Mouse (Mus musculus): ENCODE measurements around the gene Mrpl41. TPM values are rescaled to one million over a fixed set of nuclear protein-coding genes. Genes with fewer than 3 reads are reported as not detected.

Mrpl41 gene
- polyA plus RNA-seq, 1 experiment from 2014 or later: 127 TPM

DNA sequence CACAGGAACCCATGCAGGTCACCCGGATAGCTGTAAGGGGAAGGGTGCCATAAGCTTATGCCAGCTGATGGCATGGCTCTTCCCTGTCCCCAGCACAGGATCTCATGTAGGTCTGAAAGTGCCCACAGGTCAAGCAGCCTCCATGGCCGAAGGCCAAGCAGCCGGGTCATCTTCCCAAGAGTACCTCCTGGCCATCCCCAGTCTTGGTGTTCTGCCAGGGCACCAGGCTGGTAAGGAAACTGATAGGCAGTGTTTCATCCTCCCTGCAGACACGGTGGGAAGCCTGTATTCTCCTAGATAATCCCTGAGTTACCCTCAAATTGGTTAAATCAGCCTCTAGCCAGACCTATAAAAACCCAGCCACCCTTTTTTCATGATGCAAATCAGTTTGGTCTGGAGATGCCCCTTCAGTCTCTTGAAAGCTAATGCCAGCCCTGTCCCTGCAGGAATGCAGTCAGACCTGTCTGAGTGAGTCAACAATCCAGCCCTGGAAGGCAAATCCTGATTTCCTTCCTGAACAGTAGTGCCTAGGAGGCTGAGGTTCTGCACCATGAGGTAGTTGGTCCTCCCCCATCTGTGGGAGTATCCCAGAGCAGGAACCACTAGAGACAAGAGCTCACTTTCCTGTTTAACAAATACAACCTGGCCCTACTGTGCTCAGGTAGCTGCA is 47.0 kb downstream of the Mrpl41 start:
- Histone ChIP-seq H3K4me1 (peaks cover 4% of the 10 kb centered on the region), H3K27me3 (replicated peaks; ENCODE audit: low read depth, poor library complexity, severe bottlenecking) (no peaks in the 10 kb centered on the region), H3K36me3 (replicated peaks) (0 out of 2 replicates have a peak, but pooled peaks cover 6% of the 10 kb centered on the region), H3K9me3 (no peaks in the 10 kb centered on the region), H3K27ac (replicated peaks) (peak overlapping the region; percentile 58; the same call in 1 of the 2 replicates), H3K4me3 (0 out of 2 replicates have a peak overlapping the region, but pooled peaks have one; percentile 5)
- DNase-seq (ENCODE audit: low spot score): peak; percentile 54
- 59% methylated on average over 4 of the region's 4 CpGs for WGBS

DNA sequence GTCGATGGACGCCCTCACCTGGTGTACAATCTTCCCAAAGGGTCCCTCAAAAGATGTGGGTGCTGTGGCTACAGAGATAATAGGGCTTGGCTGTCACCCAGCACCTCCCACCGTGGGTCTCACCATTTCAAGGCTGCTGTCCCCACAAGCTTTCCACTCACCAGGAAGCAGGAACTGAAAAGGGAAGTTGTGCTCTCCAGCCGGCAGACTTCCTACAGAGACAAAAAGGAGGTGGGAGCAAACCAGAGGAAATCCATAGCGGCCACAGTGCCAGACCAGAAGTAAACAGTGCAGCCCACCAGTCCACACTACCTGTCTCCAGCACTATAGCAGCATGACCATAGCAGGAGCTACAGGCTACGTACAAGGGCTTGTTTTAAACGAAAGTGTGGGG is 47.9 kb downstream of the Mrpl41 start:
- DNase-seq (ENCODE audit: low spot score): no peak
- 0 out of 2 replicates have a peak, but pooled peaks cover 6% of the 10 kb centered on the region for H3K36me3 ChIP-seq (replicated peaks)
- H3K27ac ChIP-seq (replicated peaks): no peak overlapping the region
- no peak overlapping the region for H3K4me3 ChIP-seq
- WGBS: 79% methylated on average over 7 of the region's 7 CpGs
- no peaks in the 10 kb centered on the region for H3K9me3 ChIP-seq
- no peaks in the 10 kb centered on the region for H3K27me3 ChIP-seq (replicated peaks; ENCODE audit: low read depth, poor library complexity, severe bottlenecking)
- H3K4me1 ChIP-seq: peaks cover 4% of the 10 kb centered on the region

DNA sequence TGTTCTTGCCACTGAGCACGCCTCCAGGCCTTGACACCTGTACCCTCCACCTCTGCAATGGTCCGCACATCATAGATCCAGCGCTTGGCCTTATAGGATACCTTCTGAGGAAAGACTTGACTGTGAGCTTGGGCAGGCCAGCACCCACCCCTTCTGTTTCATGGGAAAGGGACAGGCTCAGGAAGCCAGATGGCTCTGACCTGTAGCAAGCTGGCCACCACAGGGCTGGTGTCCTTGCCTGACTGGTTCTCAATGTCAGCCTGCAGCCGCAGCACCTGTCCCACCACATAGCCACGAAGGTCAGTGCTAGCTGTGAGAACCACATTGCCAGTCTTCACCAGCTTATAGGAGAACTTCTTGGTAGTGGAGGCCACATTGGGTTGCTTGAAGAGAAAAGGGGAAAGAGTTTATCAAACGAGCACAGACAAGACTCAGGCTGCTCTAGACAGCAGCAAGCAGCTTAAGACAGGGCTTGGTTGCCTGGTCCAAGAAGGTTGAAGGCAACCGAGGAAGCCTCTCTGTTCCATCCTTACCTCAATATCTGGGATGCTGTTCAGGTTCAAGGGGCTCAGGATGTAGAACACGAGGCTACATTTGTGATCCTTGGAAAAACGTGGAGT is 48.4 kb downstream of the Mrpl41 start:
- peaks cover 4% of the 10 kb centered on the region for H3K4me1 ChIP-seq
- no peaks in the 10 kb centered on the region for H3K27me3 ChIP-seq (replicated peaks; ENCODE audit: low read depth, poor library complexity, severe bottlenecking)
- no peak overlapping the region for H3K27ac ChIP-seq (replicated peaks)
- H3K36me3 ChIP-seq (replicated peaks): 0 out of 2 replicates have a peak, but pooled peaks cover 6% of the 10 kb centered on the region
- WGBS: 86% methylated on average over 9 of the region's 9 CpGs
- no peak overlapping the region for H3K4me3 ChIP-seq
- DNase-seq (ENCODE audit: low spot score): no peak
- no peaks in the 10 kb centered on the region for H3K9me3 ChIP-seq

DNA sequence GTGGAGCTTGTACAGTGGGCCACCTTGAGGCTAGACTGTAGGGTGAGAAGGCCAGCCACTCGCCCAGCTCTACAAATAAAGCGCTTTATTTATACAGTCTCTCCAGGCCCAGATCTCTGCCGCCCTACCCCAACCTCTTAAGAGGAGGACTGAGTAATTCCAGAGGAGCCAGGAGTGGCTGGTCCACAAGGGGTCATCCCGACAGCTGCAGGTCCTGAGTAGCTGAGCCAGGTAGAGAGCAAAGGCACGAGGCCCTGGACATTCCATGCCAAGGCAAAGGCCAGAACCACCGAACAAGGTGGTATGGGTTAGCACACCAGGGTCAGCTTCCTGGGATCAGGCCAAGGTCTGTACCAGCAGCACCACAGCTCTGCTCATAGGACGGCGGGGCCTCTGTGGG is 49.6 kb downstream of the Mrpl41 start:
- no peak for DNase-seq (ENCODE audit: low spot score)
- Histone ChIP-seq H3K9me3 (no peaks in the 10 kb centered on the region), H3K4me1 (peaks cover 4% of the 10 kb centered on the region), H3K36me3 (replicated peaks) (0 out of 2 replicates have a peak, but pooled peaks cover 6% of the 10 kb centered on the region), H3K27ac (replicated peaks) (no peak overlapping the region), H3K27me3 (replicated peaks; ENCODE audit: low read depth, poor library complexity, severe bottlenecking) (no peaks in the 10 kb centered on the region), H3K4me3 (no peak overlapping the region)
- WGBS: 84% methylated on average over 8 of the region's 8 CpGs

Small RNAs within 50 kb of the gene (microRNA-seq; reads per million reads assigned to microRNA genes)
- not detected for gene Gm22875

Other genes with a start within 250 kb of the Mrpl41 start
- gene Cacna1b, start 211.9 kb downstream of the Mrpl41 start, polyA plus RNA-seq (2016; fragmentation: Nextera tagmentation; extraction: Ambion mirVana): 3.2 and 3.6 TPM in 2 replicates
- gene Ehmt1, start 55.5 kb downstream of the Mrpl41 start, polyA plus RNA-seq (2016; fragmentation: Nextera tagmentation; extraction: Ambion mirVana): 157 and 163 TPM in 2 replicates
- 18.7 and 21.9 TPM in 2 replicates for gene Arrdc1, start 39.8 kb downstream of the Mrpl41 start, polyA plus RNA-seq (2016; fragmentation: Nextera tagmentation; extraction: Ambion mirVana)
- gene Zmynd19, start 25.3 kb downstream of the Mrpl41 start, polyA plus RNA-seq (2016; fragmentation: Nextera tagmentation; extraction: Ambion mirVana): 25.3 and 25.6 TPM in 2 replicates
- 34.9 and 35.0 TPM in 2 replicates for gene Dph7, start 12.7 kb downstream of the Mrpl41 start, polyA plus RNA-seq (2016; fragmentation: Nextera tagmentation; extraction: Ambion mirVana)
- 5.6 and 6.1 TPM in 2 replicates for gene Pnpla7, start 935 bp upstream of the Mrpl41 start, polyA plus RNA-seq (2016; fragmentation: Nextera tagmentation; extraction: Ambion mirVana)
- 67.3 and 68.6 TPM in 2 replicates for gene Nsmf, start 79.3 kb upstream of the Mrpl41 start, polyA plus RNA-seq (2016; fragmentation: Nextera tagmentation; extraction: Ambion mirVana)
- gene Entpd8, start 105.2 kb upstream of the Mrpl41 start, polyA plus RNA-seq (2016; fragmentation: Nextera tagmentation; extraction: Ambion mirVana): not detected in 2 replicates
- 0.21 and 0.24 TPM in 2 replicates for gene Noxa1, start 120.1 kb upstream of the Mrpl41 start, polyA plus RNA-seq (2016; fragmentation: Nextera tagmentation; extraction: Ambion mirVana)
- 19.8 and 26.6 TPM in 2 replicates for gene Nrarp, start 205.7 kb upstream of the Mrpl41 start, polyA plus RNA-seq (2016; fragmentation: Nextera tagmentation; extraction: Ambion mirVana)
- gene Tor4a, start 221.8 kb upstream of the Mrpl41 start, polyA plus RNA-seq (2016; fragmentation: Nextera tagmentation; extraction: Ambion mirVana): 2.2 and 2.4 TPM in 2 replicates
- 124 and 125 TPM in 2 replicates for gene Nelfb, start 236.4 kb upstream of the Mrpl41 start, polyA plus RNA-seq (2016; fragmentation: Nextera tagmentation; extraction: Ambion mirVana)
- gene Stpg3, start 239.5 kb upstream of the Mrpl41 start, polyA plus RNA-seq (2016; fragmentation: Nextera tagmentation; extraction: Ambion mirVana): not detected in 2 replicates
- gene Fam166a, start 243.6 kb upstream of the Mrpl41 start, polyA plus RNA-seq (2016; fragmentation: Nextera tagmentation; extraction: Ambion mirVana): 0.74 and 1.4 TPM in 2 replicates
- gene Tubb4b, start 249.6 kb upstream of the Mrpl41 start, polyA plus RNA-seq (2016; fragmentation: Nextera tagmentation; extraction: Ambion mirVana): 562 and 601 TPM in 2 replicates

All from embryonic facial prominence, embryonic 10.5 days (tissue).